Mouse (Mus musculus): ENCODE data around the gene Plppr1. TPM values are rescaled to one million over a fixed set of nuclear protein-coding genes. Genes with fewer than 3 reads are reported as not detected.

Gene Plppr1
- polyA plus RNA-seq, 1 experiment = not detected

DNA sequence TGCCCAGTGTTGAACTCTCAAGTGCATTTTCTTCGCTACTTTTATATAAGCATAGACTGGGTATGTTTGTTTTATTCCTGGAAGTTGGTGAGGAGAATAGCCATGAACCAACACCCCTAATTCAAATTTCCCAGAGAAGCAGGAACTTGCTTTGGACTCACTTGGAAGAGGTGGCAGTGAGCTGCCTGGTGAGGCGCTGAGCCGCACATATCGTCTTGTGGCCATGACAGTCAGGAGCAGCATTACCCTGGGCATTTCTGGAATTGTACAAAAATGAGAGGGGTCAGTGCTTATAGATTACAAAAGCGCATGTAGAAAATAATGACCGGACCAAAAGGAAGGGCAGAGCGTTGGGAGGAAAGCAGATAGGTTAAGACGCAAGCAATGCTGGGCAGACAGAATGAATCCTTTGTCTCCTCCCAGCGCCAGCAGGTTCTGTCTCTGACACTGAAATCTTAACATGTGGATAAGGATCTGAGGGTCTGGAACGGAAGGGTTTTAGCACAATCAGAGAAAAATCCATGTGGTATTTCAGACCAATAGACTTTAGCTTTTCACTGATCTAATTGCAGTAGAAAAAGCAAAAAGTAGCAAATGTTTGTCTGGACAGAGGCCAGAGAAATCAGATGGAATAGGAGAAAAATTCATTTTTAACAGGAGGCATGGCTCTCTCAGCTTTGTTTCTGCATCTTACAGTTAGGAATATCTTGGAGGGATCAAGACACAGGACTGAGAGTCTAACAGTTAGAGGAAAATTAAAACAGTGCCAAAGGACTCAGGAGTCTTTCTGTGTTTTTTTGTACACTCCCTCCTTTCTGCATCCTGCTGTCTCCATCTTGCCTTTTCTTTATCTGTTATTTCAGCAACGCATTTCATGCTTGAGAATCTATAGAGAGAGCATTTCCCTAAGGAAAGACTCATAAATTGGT lies 153.8 kb downstream of the Plppr1 start:
- no peak overlapping the region for H3K4me3 ChIP-seq (replicated peaks)
- TF ChIP-seq GATA1 (IDR thresholded peaks at IDR 0.05; ENCODE audit: borderline replicate concordance, low read length) (no peak), FLI1 (IDR thresholded peaks at IDR 0.05; ENCODE audit: low read length) (no peak)
- H3K27me3 ChIP-seq (replicated peaks) = no peaks in the 10 kb centered on the region
- no peaks in the 10 kb centered on the region for H3K36me3 ChIP-seq (replicated peaks; ENCODE audit: low read length)
- H3K9me3 ChIP-seq = no peaks in the 10 kb centered on the region
- H3K4me1 ChIP-seq = no peaks in the 10 kb centered on the region

DNA sequence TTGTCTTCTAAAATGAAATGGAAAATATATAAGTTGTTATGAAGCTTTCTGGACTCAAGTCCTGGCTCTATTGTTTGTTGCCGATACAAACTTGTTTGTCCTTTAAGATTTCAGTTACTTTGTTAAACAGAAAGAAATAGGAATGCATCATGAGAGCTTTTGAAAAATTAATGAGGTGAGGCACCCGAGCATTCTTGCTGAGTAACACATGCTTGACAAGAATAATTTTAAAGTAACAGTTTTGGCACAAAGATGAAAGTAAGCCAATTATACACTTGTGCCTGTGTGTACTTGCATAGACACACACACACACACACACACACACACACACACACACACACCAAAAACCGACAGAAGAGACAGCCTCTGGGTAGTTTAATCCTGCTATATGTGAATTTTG lies 155.3 kb downstream of the Plppr1 start:
- H3K27me3 ChIP-seq (replicated peaks) = no peaks in the 10 kb centered on the region
- no peak overlapping the region for H3K4me3 ChIP-seq (replicated peaks)
- no peaks in the 10 kb centered on the region for H3K36me3 ChIP-seq (replicated peaks; ENCODE audit: low read length)
- TF ChIP-seq GATA1 (IDR thresholded peaks at IDR 0.05; ENCODE audit: borderline replicate concordance, low read length) = no peak
- no peak for TF ChIP-seq FLI1 (IDR thresholded peaks at IDR 0.05; ENCODE audit: low read length)
- H3K9me3 ChIP-seq = no peaks in the 10 kb centered on the region
- H3K4me1 ChIP-seq = no peaks in the 10 kb centered on the region

DNA sequence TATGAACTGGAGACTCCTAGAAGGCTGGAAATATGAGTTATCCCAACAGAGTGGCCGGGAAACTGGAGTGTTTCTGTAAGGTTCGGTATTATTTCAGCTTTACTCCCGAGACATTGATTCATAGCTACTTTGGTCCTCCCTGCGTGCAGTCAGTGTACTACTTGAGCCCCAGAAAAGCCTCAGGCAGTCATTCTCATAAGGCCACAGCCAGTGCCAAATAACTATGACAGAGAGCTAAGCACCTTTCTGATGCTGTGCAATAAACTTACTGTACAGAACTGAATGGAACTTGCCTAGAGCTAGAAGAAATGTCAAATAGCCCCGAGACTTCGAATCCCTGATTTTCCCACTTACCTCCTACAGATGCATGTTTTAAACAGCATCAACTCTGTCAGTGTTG lies 164.4 kb downstream of the Plppr1 start:
- Histone ChIP-seq H3K4me1 (no peaks in the 10 kb centered on the region), H3K4me3 (replicated peaks) (no peak overlapping the region), H3K9me3 (no peaks in the 10 kb centered on the region), H3K36me3 (replicated peaks; ENCODE audit: low read length) (no peaks in the 10 kb centered on the region), H3K27me3 (replicated peaks) (no peaks in the 10 kb centered on the region)
- no peak for TF ChIP-seq FLI1 (IDR thresholded peaks at IDR 0.05; ENCODE audit: low read length)
- TF ChIP-seq GATA1 (IDR thresholded peaks at IDR 0.05; ENCODE audit: borderline replicate concordance, low read length) = no peak

DNA sequence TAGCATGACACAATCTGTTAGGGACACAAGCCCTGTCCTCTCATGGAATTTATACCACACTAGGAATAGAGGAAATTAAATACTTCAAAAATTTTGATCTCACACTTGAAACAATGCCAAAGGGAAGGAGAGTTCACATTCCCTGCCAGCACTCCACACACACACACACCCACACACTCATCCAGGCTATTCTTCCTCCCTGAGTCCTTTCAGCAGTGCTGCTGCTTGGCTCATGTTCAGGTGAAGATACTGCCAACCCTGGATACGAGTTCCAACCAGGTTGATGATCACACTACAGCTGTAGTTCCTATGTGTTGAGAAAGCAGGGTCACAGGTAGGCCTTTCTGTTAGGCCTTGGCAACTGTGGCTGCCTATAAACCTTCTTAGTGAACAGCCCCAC lies 165.9 kb downstream of the Plppr1 start:
- no peaks in the 10 kb centered on the region for H3K4me1 ChIP-seq
- H3K36me3 ChIP-seq (replicated peaks; ENCODE audit: low read length) = no peaks in the 10 kb centered on the region
- H3K9me3 ChIP-seq = no peaks in the 10 kb centered on the region
- no peaks in the 10 kb centered on the region for H3K27me3 ChIP-seq (replicated peaks)
- no peak overlapping the region for H3K4me3 ChIP-seq (replicated peaks)
- no peak for TF ChIP-seq FLI1 (IDR thresholded peaks at IDR 0.05; ENCODE audit: low read length)

DNA sequence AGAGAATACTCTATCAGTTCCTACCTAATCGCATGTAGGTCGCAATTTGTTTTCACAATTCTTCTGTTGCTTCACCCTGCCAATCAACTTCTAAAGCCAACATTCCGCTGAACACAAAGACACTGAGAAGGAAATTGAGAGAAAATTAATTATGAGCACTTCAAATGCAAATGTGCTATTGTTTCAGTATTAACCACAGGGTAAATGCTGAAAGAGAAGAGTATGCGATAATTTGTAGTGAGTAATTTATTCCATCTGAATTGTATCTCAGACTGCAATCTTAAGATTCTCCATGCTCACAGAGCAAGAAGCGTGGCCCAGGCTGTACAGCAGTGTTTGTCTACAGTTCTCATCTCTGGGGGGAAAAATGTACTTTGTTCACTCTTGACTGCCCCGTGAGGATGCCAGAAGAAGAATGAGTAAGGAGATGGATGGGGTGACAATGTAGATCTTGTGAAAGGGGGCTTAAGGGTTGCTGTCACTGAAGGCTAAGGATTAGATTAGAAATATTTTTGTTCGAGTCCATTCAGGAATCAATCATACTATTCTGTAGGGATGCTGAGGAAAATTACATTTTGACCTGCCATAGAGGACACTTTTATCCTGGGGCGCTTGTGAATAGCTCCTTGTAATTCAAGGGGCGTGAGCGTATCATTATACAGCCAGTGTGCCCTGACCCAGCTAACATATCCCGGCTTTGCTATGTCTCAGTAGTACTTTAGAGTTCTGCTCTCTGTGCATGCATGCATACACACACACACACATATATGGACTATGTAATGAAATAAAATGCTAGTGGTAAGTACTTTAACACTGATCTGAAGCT lies 173.3 kb downstream of the Plppr1 start:
- Histone ChIP-seq H3K9me3 (no peaks in the 10 kb centered on the region), H3K27me3 (replicated peaks) (no peaks in the 10 kb centered on the region), H3K4me1 (no peaks in the 10 kb centered on the region), H3K4me3 (replicated peaks) (no peak overlapping the region), H3K36me3 (replicated peaks; ENCODE audit: low read length) (no peaks in the 10 kb centered on the region)
- no peak for TF ChIP-seq GATA1 (IDR thresholded peaks at IDR 0.05; ENCODE audit: borderline replicate concordance, low read length)
- no peak for TF ChIP-seq FLI1 (IDR thresholded peaks at IDR 0.05; ENCODE audit: low read length)

DNA sequence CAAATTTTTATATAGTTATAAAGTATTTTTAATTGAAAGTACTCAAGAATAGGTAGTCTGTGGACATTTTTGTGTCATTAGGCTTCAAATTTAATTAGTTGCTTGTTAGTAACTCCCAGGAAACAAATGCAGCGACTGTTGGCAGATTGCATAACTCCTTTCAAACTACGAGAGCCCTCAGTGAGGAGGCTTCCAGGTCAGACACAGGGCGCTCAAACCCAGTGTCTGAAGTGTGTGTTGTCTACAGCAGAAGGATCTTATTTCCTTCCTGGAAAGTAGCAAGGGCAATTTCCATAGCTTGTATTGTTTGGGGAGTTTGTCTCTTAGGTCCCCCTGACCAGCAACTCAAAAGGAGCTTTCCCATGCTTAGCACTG lies 173.9 kb downstream of the Plppr1 start:
- TF ChIP-seq FLI1 (IDR thresholded peaks at IDR 0.05; ENCODE audit: low read length) = no peak
- TF ChIP-seq GATA1 (IDR thresholded peaks at IDR 0.05; ENCODE audit: borderline replicate concordance, low read length) = no peak
- H3K4me1 ChIP-seq = no peaks in the 10 kb centered on the region
- no peaks in the 10 kb centered on the region for H3K9me3 ChIP-seq
- no peaks in the 10 kb centered on the region for H3K27me3 ChIP-seq (replicated peaks)
- no peaks in the 10 kb centered on the region for H3K36me3 ChIP-seq (replicated peaks; ENCODE audit: low read length)
- H3K4me3 ChIP-seq (replicated peaks) = no peak overlapping the region

DNA sequence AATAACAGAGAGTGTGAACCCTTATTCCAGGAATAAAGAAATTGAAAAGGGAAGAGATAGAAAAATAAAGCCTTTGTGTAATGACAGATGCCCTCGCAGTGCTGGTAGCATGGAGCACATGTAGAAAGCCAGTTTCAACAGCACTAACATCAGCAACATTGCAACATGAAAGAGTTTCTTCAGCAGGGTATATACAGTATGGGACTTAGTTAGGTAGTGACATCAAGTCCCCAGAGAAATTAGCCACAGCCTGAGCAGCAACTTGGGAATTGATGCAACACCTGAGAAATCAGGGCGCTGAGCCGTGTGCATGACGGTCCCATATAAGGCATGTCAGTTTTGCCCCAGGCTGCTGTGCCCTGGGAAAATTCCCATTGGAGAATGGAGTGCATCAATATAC lies 179.0 kb downstream of the Plppr1 start:
- Histone ChIP-seq H3K4me1 (no peaks in the 10 kb centered on the region), H3K9me3 (no peaks in the 10 kb centered on the region), H3K27me3 (replicated peaks) (no peaks in the 10 kb centered on the region), H3K36me3 (replicated peaks; ENCODE audit: low read length) (no peaks in the 10 kb centered on the region), H3K4me3 (replicated peaks) (no peak overlapping the region)
- TF ChIP-seq GATA1 (IDR thresholded peaks at IDR 0.05; ENCODE audit: borderline replicate concordance, low read length) (no peak), FLI1 (IDR thresholded peaks at IDR 0.05; ENCODE audit: low read length) (no peak)

DNA sequence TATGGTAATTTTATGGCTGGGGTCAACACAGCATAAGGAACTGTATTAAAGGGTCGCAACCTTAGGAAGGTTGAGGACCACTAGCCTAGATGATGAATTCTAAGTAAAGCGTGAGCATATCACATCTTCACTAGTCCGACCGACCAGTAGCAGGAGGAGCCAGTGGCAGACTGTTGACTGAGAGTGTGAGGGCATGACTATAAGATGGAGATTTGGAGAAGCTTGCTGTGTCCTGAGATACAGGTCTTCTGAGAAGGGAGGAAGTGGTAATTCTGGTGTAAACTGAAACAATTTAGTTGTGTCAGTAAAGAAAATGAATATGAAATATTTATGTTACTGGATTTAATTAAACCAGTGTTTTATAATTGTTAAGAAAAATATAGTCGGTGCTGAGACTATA lies 180.4 kb downstream of the Plppr1 start:
- Histone ChIP-seq H3K27me3 (replicated peaks) (no peaks in the 10 kb centered on the region), H3K4me3 (replicated peaks) (no peak overlapping the region), H3K36me3 (replicated peaks; ENCODE audit: low read length) (no peaks in the 10 kb centered on the region), H3K9me3 (no peaks in the 10 kb centered on the region), H3K4me1 (no peaks in the 10 kb centered on the region)
- TF ChIP-seq FLI1 (IDR thresholded peaks at IDR 0.05; ENCODE audit: low read length) (no peak), GATA1 (IDR thresholded peaks at IDR 0.05; ENCODE audit: borderline replicate concordance, low read length) (no peak)

DNA sequence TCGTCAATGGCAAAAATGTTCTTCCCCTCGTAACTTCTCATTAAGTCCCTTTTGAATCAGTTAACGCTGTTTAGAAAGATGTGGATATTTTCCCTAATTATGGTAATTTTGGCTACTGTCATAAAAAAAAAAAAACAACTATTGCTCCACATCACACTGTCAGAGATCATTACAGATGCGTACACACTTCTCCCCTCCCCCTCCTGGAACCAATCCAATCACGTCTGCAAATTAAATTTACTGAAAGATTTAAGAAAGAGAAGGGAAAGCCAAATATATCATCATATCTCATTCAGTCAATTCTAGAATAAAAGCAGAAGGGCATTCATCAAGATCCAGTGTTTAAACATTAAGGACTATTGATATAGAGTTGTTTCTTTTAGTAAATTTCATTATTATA lies 185.7 kb downstream of the Plppr1 start:
- Histone ChIP-seq H3K36me3 (replicated peaks; ENCODE audit: low read length) (no peaks in the 10 kb centered on the region), H3K4me3 (replicated peaks) (no peak overlapping the region), H3K9me3 (no peaks in the 10 kb centered on the region), H3K27me3 (replicated peaks) (no peaks in the 10 kb centered on the region), H3K4me1 (peaks cover 14% of the 10 kb centered on the region; the same call in 1 of the 2 replicates)
- TF ChIP-seq FLI1 (IDR thresholded peaks at IDR 0.05; ENCODE audit: low read length) (no peak), GATA1 (IDR thresholded peaks at IDR 0.05; ENCODE audit: borderline replicate concordance, low read length) (no peak)

DNA sequence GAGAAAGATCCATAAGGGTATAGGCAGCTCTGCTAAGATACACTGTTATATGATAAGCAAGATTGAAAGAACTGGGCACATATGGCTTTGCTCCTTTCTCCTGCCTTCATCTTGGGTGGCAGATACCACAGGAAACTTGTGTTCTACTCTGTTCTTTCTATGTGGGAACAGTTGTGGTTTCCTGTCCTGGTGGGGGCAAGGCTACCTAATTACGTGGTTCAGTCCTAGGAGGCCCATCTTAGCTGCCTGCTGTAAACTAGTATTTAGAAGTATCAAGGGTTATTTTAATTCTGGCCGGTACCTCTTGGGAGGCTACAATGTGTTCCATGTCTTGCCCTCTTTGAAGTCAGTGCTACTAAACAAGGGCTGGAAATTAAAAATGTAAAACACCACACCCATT lies 186.2 kb downstream of the Plppr1 start:
- peaks cover 14% of the 10 kb centered on the region; the same call in 1 of the 2 replicates for H3K4me1 ChIP-seq
- no peaks in the 10 kb centered on the region for H3K27me3 ChIP-seq (replicated peaks)
- no peak overlapping the region for H3K4me3 ChIP-seq (replicated peaks)
- no peak for TF ChIP-seq FLI1 (IDR thresholded peaks at IDR 0.05; ENCODE audit: low read length)
- TF ChIP-seq GATA1 (IDR thresholded peaks at IDR 0.05; ENCODE audit: borderline replicate concordance, low read length) = no peak
- no peaks in the 10 kb centered on the region for H3K36me3 ChIP-seq (replicated peaks; ENCODE audit: low read length)
- no peaks in the 10 kb centered on the region for H3K9me3 ChIP-seq

All from megakaryocyte, embryonic 14.5 days (primary cell).